Mouse (Mus musculus): Measurements from ENCODE around the gene Zdhhc18. TPM values are rescaled to one million over a fixed set of nuclear protein-coding genes. Genes with fewer than 3 reads are reported as not detected.

Gene Zdhhc18
- polyA plus RNA-seq, 1 experiment from 2014 or later = 1.1 TPM

- ATAC-seq (ENCODE audit: low read depth) = no peak
Observed at GRCm38 (mm10) chr4:133614274-133614761, 35.6 kb downstream of the Zdhhc18 start.

GRCm38 (mm10) chr4:133613867-133614266 is 36.1 kb downstream of the Zdhhc18 start:
- DNase-seq (no peak), ATAC-seq (ENCODE audit: low read depth) (no peak)
- Histone ChIP-seq H3K9me3 (replicated peaks) (0 out of 2 replicates have a peak, but pooled peaks cover 4% of the 10 kb centered on the region), H3K4me2 (no peak overlapping the region), H3K27ac (no peak overlapping the region), H3K36me3 (peaks cover 14% of the 10 kb centered on the region), H3K4me3 (replicated peaks) (no peak overlapping the region), H3K27me3 (no peaks in the 10 kb centered on the region), H3K9ac (no peak overlapping the region), H3K4me1 (replicated peaks) (peaks cover 30% of the 10 kb centered on the region)
- 74% methylated on average over 4 of the region's 4 CpGs for WGBS (ENCODE audit: insufficient replicate concordance)

More at GRCm38 (mm10) chr4:133614274-133614761, 35.6 kb downstream of the Zdhhc18 start:
- no peak for DNase-seq
- peaks cover 30% of the 10 kb centered on the region for H3K4me1 ChIP-seq (replicated peaks)
- 79% methylated on average over 8 of the region's 8 CpGs for WGBS (ENCODE audit: insufficient replicate concordance)
- no peak overlapping the region for H3K4me2 ChIP-seq
- no peak overlapping the region for H3K27ac ChIP-seq
- H3K27me3 ChIP-seq = no peaks in the 10 kb centered on the region
- H3K36me3 ChIP-seq = peaks cover 14% of the 10 kb centered on the region
- H3K9me3 ChIP-seq (replicated peaks) = 0 out of 2 replicates have a peak, but pooled peaks cover 4% of the 10 kb centered on the region
- H3K4me3 ChIP-seq (replicated peaks) = no peak overlapping the region
- H3K9ac ChIP-seq = no peak overlapping the region

- ATAC-seq (ENCODE audit: low read depth) = no peak
- Histone ChIP-seq H3K27ac (no peak overlapping the region), H3K9me3 (replicated peaks) (0 out of 2 replicates have a peak, but pooled peaks cover 4% of the 10 kb centered on the region), H3K4me1 (replicated peaks) (peaks cover 30% of the 10 kb centered on the region), H3K27me3 (no peaks in the 10 kb centered on the region), H3K36me3 (peaks cover 19% of the 10 kb centered on the region), H3K4me2 (no peak overlapping the region), H3K4me3 (replicated peaks) (no peak overlapping the region), H3K9ac (no peak overlapping the region)
- 83% methylated on average over 8 of the region's 8 CpGs for WGBS (ENCODE audit: insufficient replicate concordance)
- no peak for DNase-seq
Observed at GRCm38 (mm10) chr4:133613026-133613425, 36.9 kb downstream of the Zdhhc18 start.

GRCm38 (mm10) chr4:133612416-133612815 is 37.5 kb downstream of the Zdhhc18 start:
- peaks cover 30% of the 10 kb centered on the region for H3K4me1 ChIP-seq (replicated peaks)
- H3K4me2 ChIP-seq = no peak overlapping the region
- 0 out of 2 replicates have a peak, but pooled peaks cover 4% of the 10 kb centered on the region for H3K9me3 ChIP-seq (replicated peaks)
- WGBS (ENCODE audit: insufficient replicate concordance) = 86% methylated on average over 7 of the region's 7 CpGs
- DNase-seq = no peak
- no peak for ATAC-seq (ENCODE audit: low read depth)
- H3K36me3 ChIP-seq = peaks cover 20% of the 10 kb centered on the region
- H3K27me3 ChIP-seq = no peaks in the 10 kb centered on the region
- no peak overlapping the region for H3K27ac ChIP-seq
- no peak overlapping the region for H3K9ac ChIP-seq
- no peak overlapping the region for H3K4me3 ChIP-seq (replicated peaks)

- no peak overlapping the region for H3K4me3 ChIP-seq (replicated peaks)
- peaks cover 27% of the 10 kb centered on the region for H3K4me1 ChIP-seq (replicated peaks)
- H3K9me3 ChIP-seq (replicated peaks) = 0 out of 2 replicates have a peak, but pooled peaks cover 4% of the 10 kb centered on the region
- ATAC-seq (ENCODE audit: low read depth) = no peak
- H3K27ac ChIP-seq = no peak overlapping the region
- H3K9ac ChIP-seq = no peak overlapping the region
- peaks cover 20% of the 10 kb centered on the region for H3K36me3 ChIP-seq
- DNase-seq = no peak
- no peaks in the 10 kb centered on the region for H3K27me3 ChIP-seq
- H3K4me2 ChIP-seq = no peak overlapping the region
- 84% methylated on average over 5 of the region's 5 CpGs for WGBS (ENCODE audit: insufficient replicate concordance)
Observed at GRCm38 (mm10) chr4:133611815-133612214, 38.1 kb downstream of the Zdhhc18 start.

GRCm38 (mm10) chr4:133609719-133610118 is 40.2 kb downstream of the Zdhhc18 start:
- H3K9ac ChIP-seq = no peak overlapping the region
- 9% methylated on average over 6 of the region's 6 CpGs for WGBS (ENCODE audit: insufficient replicate concordance)
- H3K9me3 ChIP-seq (replicated peaks) = 0 out of 2 replicates have a peak, but pooled peaks cover 4% of the 10 kb centered on the region
- no peak overlapping the region for H3K4me3 ChIP-seq (replicated peaks)
- H3K27ac ChIP-seq = no peak overlapping the region
- H3K27me3 ChIP-seq = no peaks in the 10 kb centered on the region
- ATAC-seq (ENCODE audit: low read depth) (peak; percentile 61), DNase-seq (peak; percentile 61)
- no peak overlapping the region for H3K4me2 ChIP-seq
- peaks cover 21% of the 10 kb centered on the region for H3K4me1 ChIP-seq (replicated peaks)
- H3K36me3 ChIP-seq = peaks cover 20% of the 10 kb centered on the region

GRCm38 (mm10) chr4:133607284-133607683 is 42.7 kb downstream of the Zdhhc18 start:
- H3K4me3 ChIP-seq (replicated peaks) = no peak overlapping the region
- DNase-seq = no peak
- peaks cover 22% of the 10 kb centered on the region for H3K4me1 ChIP-seq (replicated peaks)
- H3K27me3 ChIP-seq = peaks cover 10% of the 10 kb centered on the region
- ATAC-seq (ENCODE audit: low read depth) = no peak
- peaks cover 15% of the 10 kb centered on the region for H3K36me3 ChIP-seq
- H3K4me2 ChIP-seq = no peak overlapping the region
- H3K27ac ChIP-seq = no peak overlapping the region
- 0 out of 2 replicates have a peak, but pooled peaks cover 4% of the 10 kb centered on the region for H3K9me3 ChIP-seq (replicated peaks)
- 68% methylated on average over 10 of the region's 10 CpGs for WGBS (ENCODE audit: insufficient replicate concordance)
- H3K9ac ChIP-seq = no peak overlapping the region

- Histone ChIP-seq H3K4me3 (replicated peaks) (no peak overlapping the region), H3K27me3 (peaks cover 30% of the 10 kb centered on the region), H3K4me1 (replicated peaks) (peaks cover 20% of the 10 kb centered on the region), H3K9ac (no peak overlapping the region), H3K4me2 (no peak overlapping the region), H3K9me3 (replicated peaks) (no peaks in the 10 kb centered on the region), H3K36me3 (peaks cover 8% of the 10 kb centered on the region), H3K27ac (no peak overlapping the region)
- 72% methylated on average over 9 of the region's 9 CpGs for WGBS (ENCODE audit: insufficient replicate concordance)
- ATAC-seq (ENCODE audit: low read depth) (no peak), DNase-seq (no peak)
Observed at GRCm38 (mm10) chr4:133605330-133605729, 44.6 kb downstream of the Zdhhc18 start.

GRCm38 (mm10) chr4:133604856-133605255 is 45.1 kb downstream of the Zdhhc18 start:
- ATAC-seq (ENCODE audit: low read depth) (no peak), DNase-seq (no peak)
- WGBS (ENCODE audit: insufficient replicate concordance) = 73% methylated on average over 6 of the region's 6 CpGs
- Histone ChIP-seq H3K27me3 (peaks cover 35% of the 10 kb centered on the region), H3K4me2 (no peak overlapping the region), H3K4me1 (replicated peaks) (peaks cover 20% of the 10 kb centered on the region), H3K9me3 (replicated peaks) (no peaks in the 10 kb centered on the region), H3K9ac (no peak overlapping the region), H3K4me3 (replicated peaks) (no peak overlapping the region), H3K27ac (no peak overlapping the region), H3K36me3 (peaks cover 8% of the 10 kb centered on the region)

- Histone ChIP-seq H3K4me2 (no peak overlapping the region), H3K4me1 (replicated peaks) (peaks cover 24% of the 10 kb centered on the region), H3K9ac (0 out of 2 replicates have a peak overlapping the region, but pooled peaks have one; percentile 10), H3K9me3 (replicated peaks) (no peaks in the 10 kb centered on the region), H3K27ac (no peak overlapping the region), H3K27me3 (peaks cover 42% of the 10 kb centered on the region), H3K36me3 (peaks cover 8% of the 10 kb centered on the region), H3K4me3 (replicated peaks) (no peak overlapping the region)
- no peak for ATAC-seq (ENCODE audit: low read depth)
- 63% methylated on average over 7 of the region's 7 CpGs for WGBS (ENCODE audit: insufficient replicate concordance)
- DNase-seq = no peak
Observed at GRCm38 (mm10) chr4:133604175-133604574, 45.8 kb downstream of the Zdhhc18 start.

- no peaks in the 10 kb centered on the region for H3K9me3 ChIP-seq (replicated peaks)
- H3K27ac ChIP-seq = no peak overlapping the region
- peaks cover 33% of the 10 kb centered on the region for H3K4me1 ChIP-seq (replicated peaks)
- no peak for ATAC-seq (ENCODE audit: low read depth)
- peaks cover 52% of the 10 kb centered on the region for H3K27me3 ChIP-seq
- H3K4me2 ChIP-seq = no peak overlapping the region
- no peak for DNase-seq
- peaks cover 3% of the 10 kb centered on the region for H3K36me3 ChIP-seq
- WGBS (ENCODE audit: insufficient replicate concordance) = 73% methylated on average over 5 of the region's 5 CpGs
- H3K4me3 ChIP-seq (replicated peaks) = no peak overlapping the region
- H3K9ac ChIP-seq = no peak overlapping the region
Observed at GRCm38 (mm10) chr4:133603056-133603455, 46.9 kb downstream of the Zdhhc18 start.

- Histone ChIP-seq H3K27me3 (peaks cover 55% of the 10 kb centered on the region), H3K4me3 (replicated peaks) (peak within 1 kb of the TSS; percentile 41), H3K9ac (peak within 1 kb of the TSS; percentile 45; the same call in 1 of the 2 replicates), H3K4me2 (peak within 1 kb of the TSS; percentile 63), H3K9me3 (replicated peaks) (no peaks in the 10 kb centered on the region), H3K36me3 (0 out of 2 replicates have a peak, but pooled peaks cover 2% of the 10 kb centered on the region), H3K4me1 (replicated peaks) (peaks cover 33% of the 10 kb centered on the region), H3K27ac (no peak within 1 kb of the TSS)
- DNase-seq (peak; percentile 31), ATAC-seq (ENCODE audit: low read depth) (no peak)
- 2% methylated on average over 16 of the region's 16 CpGs for WGBS (ENCODE audit: insufficient replicate concordance)
Observed at GRCm38 (mm10) chr4:133601721-133602218, 48.2 kb downstream of the Zdhhc18 start, which contains the start of gene Sfn. Gene Sfn (minus strand): TSS chr4:133602168.
